Mouse (Mus musculus): ENCODE results near the gene Trmt10c. TPM values are rescaled to one million over a fixed set of nuclear protein-coding genes. Genes with fewer than 3 reads are reported as not detected.

Trmt10c gene
- total and polyA plus RNA-seq, 2 experiments from 2014 or later: 20.5 to 21.0 TPM

DNA sequence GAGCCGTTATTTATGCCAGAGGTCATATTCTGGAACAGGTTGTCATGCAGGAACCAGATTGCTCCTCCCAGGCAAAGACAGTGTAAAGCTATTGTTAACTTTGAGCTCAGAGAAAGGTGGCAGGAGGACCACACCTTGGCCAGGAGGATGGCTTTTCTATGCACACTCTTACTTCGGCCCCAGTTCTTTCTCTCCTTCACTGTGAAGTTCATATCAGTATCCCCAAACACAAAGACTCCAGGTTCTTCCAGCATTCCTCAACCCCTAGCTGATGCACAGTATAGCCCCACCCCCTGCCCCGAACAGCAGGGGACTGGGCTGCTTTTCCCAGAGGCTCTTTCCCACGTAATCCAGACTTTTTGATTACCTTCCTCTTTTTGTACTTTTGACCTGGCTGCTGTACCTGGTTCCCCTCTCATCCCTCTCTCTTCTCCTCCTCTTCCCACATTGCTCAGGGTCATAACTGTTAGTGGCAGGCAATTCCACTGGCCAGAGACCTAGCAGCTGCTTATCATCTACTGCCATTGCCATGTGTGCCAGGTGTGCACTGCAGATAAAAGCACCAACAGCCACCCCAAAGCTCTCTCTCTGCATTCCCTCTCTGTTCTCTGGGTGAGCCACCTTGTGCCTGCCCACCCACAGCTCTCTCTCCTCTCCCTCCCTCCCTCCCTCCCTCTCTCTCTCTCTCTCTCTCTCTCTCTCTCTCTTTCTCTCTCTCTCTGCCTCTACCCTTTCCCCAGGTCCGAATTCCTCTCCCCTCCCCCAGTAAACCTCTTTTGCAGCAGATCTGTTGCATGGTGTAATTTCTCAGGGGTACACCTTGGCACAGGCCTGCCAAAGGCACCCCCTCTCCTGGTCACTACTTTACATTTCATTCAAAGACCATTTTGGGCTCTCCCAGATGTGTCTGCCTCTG is 34.0 kb upstream of the Trmt10c start:
- Histone ChIP-seq H3K27me3 (ENCODE audit: control insufficient read depth, insufficient read depth, low read length) (no peaks in the 10 kb centered on the region), H3K9ac (replicated peaks; ENCODE audit: low read depth, low read length) (no peak overlapping the region), H3K4me1 (ENCODE audit: control insufficient read depth, insufficient read depth) (peaks cover 7% of the 10 kb centered on the region; the same call in 1 of the 2 replicates), H3K4me3 (ENCODE audit: low read depth, low read length) (no peak overlapping the region), H3K4me2 (ENCODE audit: low read depth, low read length) (no peak overlapping the region), H3K9me3 (replicated peaks; ENCODE audit: control insufficient read depth, low read length) (no peaks in the 10 kb centered on the region), H3K27ac (ENCODE audit: low read depth) (no peak overlapping the region), H3K36me3 (replicated peaks; ENCODE audit: control insufficient read depth, insufficient read depth, low read length) (no peaks in the 10 kb centered on the region)
- no peak for DNase-seq (ENCODE audit: low spot score)
- WGBS: 31% methylated on average over 5 of the region's 5 CpGs
- TF ChIP-seq EP300 (IDR thresholded peaks at IDR 0.05; ENCODE audit: low read depth) (no peak), CTCF (IDR thresholded peaks at IDR 0.05; ENCODE audit: low read depth) (no peak)
- ATAC-seq (ENCODE audit: insufficient read depth, low read depth): no peak

DNA sequence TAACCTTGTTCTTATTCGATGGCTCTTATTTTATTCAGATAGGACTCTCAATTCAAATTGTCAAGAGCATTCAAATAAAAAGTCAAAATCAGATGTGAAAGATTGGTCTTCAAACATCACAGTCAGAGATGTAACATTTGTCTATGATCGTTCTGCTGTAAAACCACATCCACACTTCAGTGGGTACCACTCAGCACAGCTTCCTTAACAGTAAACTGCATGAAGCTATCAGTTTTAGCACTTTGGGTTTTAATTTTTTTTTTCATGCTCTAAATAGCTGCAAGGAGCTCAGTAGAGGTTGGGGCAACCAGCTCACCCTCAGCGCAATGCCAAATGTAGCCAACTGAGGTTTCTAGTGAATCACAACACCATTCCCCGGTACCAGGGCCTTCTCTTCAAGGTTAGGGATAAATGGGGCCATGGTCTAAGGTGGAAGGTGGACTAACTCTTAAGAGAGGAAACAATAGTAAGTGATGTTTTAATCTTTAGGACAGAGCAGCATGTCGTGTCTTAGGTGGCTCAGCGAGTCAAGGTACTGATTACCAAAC is 31.0 kb upstream of the Trmt10c start:
- no peaks in the 10 kb centered on the region for H3K9me3 ChIP-seq (replicated peaks; ENCODE audit: control insufficient read depth, low read length)
- ATAC-seq (ENCODE audit: insufficient read depth, low read depth) (no peak), DNase-seq (ENCODE audit: low spot score) (no peak)
- no peaks in the 10 kb centered on the region for H3K27me3 ChIP-seq (ENCODE audit: control insufficient read depth, insufficient read depth, low read length)
- no peak overlapping the region for H3K4me2 ChIP-seq (ENCODE audit: low read depth, low read length)
- H3K36me3 ChIP-seq (replicated peaks; ENCODE audit: control insufficient read depth, insufficient read depth, low read length): no peaks in the 10 kb centered on the region
- WGBS: 85% methylated on average over 6 of the region's 6 CpGs
- H3K4me1 ChIP-seq (ENCODE audit: control insufficient read depth, insufficient read depth): no peaks in the 10 kb centered on the region
- H3K4me3 ChIP-seq (ENCODE audit: low read depth, low read length): no peak overlapping the region
- H3K27ac ChIP-seq (ENCODE audit: low read depth): no peak overlapping the region
- no peak overlapping the region for H3K9ac ChIP-seq (replicated peaks; ENCODE audit: low read depth, low read length)
- TF ChIP-seq EP300 (IDR thresholded peaks at IDR 0.05; ENCODE audit: low read depth): no peak
- TF ChIP-seq CTCF (IDR thresholded peaks at IDR 0.05; ENCODE audit: low read depth): no peak

DNA sequence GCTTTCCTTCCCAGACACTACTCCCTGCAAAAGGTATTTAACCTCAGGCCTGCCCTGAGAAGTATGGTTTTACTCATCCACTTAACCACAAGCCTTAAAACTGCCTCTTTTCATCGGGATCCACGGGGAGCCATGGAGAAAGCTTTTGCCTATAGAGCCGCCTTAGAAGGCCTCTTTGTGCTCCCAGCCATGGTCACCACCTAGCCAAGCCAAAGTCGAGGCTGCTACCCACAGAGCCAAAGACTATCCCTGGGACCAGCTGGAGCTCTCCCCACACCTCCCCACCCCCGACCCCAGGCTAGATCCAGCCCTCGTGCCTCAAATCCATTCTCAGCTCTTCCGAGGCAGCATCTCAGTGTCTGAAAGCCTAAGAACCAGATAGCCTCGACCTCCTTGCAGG is 28.5 kb upstream of the Trmt10c start:
- Histone ChIP-seq H3K27me3 (ENCODE audit: control insufficient read depth, insufficient read depth, low read length) (no peaks in the 10 kb centered on the region), H3K36me3 (replicated peaks; ENCODE audit: control insufficient read depth, insufficient read depth, low read length) (no peaks in the 10 kb centered on the region), H3K27ac (ENCODE audit: low read depth) (no peak overlapping the region), H3K4me1 (ENCODE audit: control insufficient read depth, insufficient read depth) (no peaks in the 10 kb centered on the region), H3K9ac (replicated peaks; ENCODE audit: low read depth, low read length) (no peak overlapping the region), H3K4me3 (ENCODE audit: low read depth, low read length) (no peak overlapping the region), H3K9me3 (replicated peaks; ENCODE audit: control insufficient read depth, low read length) (no peaks in the 10 kb centered on the region), H3K4me2 (ENCODE audit: low read depth, low read length) (no peak overlapping the region)
- no peak for DNase-seq (ENCODE audit: low spot score)
- ATAC-seq (ENCODE audit: insufficient read depth, low read depth): no peak
- TF ChIP-seq EP300 (IDR thresholded peaks at IDR 0.05; ENCODE audit: low read depth): no peak
- TF ChIP-seq CTCF (IDR thresholded peaks at IDR 0.05; ENCODE audit: low read depth): no peak
- WGBS: 54% methylated on average over 8 of the region's 8 CpGs

- H3K27ac ChIP-seq (ENCODE audit: low read depth): peak overlapping the region; percentile 46; the same call in 1 of the 2 replicates
These were observed 26.8 kb upstream of the Trmt10c start for GRCm38 (mm10) chr16:56064334-56064990.

DNA sequence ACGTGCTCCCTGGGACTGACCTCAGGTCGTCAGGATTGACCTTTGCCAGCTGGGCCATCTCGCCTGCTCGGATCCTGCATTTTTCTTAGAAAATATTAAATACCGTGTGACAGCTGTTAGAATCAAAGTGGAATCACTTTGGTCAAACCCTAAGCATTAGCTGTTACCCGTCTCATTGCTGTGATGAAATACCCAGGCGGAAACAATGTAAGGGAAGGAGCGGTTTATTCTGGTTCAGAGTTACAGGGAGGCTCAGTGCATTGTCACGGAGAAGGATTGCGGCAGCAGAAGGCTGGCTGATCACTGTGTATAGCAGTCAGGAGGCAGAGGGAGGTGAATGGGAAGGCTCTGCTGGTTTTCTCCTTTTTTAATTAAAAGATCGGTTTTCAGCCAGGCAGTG is 25.4 kb upstream of the Trmt10c start:
- no peak overlapping the region for H3K4me2 ChIP-seq (ENCODE audit: low read depth, low read length)
- no peaks in the 10 kb centered on the region for H3K27me3 ChIP-seq (ENCODE audit: control insufficient read depth, insufficient read depth, low read length)
- H3K27ac ChIP-seq (ENCODE audit: low read depth): no peak overlapping the region
- ATAC-seq (ENCODE audit: insufficient read depth, low read depth): no peak
- H3K4me1 ChIP-seq (ENCODE audit: control insufficient read depth, insufficient read depth): no peaks in the 10 kb centered on the region
- H3K9ac ChIP-seq (replicated peaks; ENCODE audit: low read depth, low read length): no peak overlapping the region
- H3K36me3 ChIP-seq (replicated peaks; ENCODE audit: control insufficient read depth, insufficient read depth, low read length): no peaks in the 10 kb centered on the region
- WGBS: 72% methylated on average over 11 of the region's 11 CpGs
- DNase-seq (ENCODE audit: low spot score): no peak
- H3K4me3 ChIP-seq (ENCODE audit: low read depth, low read length): no peak overlapping the region
- no peaks in the 10 kb centered on the region for H3K9me3 ChIP-seq (replicated peaks; ENCODE audit: control insufficient read depth, low read length)
- no peak for TF ChIP-seq CTCF (IDR thresholded peaks at IDR 0.05; ENCODE audit: low read depth)
- TF ChIP-seq EP300 (IDR thresholded peaks at IDR 0.05; ENCODE audit: low read depth): no peak

More at GRCm38 (mm10) chr16:56064334-56064990, 26.8 kb upstream of the Trmt10c start:
- Histone ChIP-seq H3K4me3 (ENCODE audit: low read depth, low read length) (peak overlapping the region; percentile 58), H3K27me3 (ENCODE audit: control insufficient read depth, insufficient read depth, low read length) (no peaks in the 10 kb centered on the region), H3K4me2 (ENCODE audit: low read depth, low read length) (peak overlapping the region; percentile 62), H3K4me1 (ENCODE audit: control insufficient read depth, insufficient read depth) (no peaks in the 10 kb centered on the region), H3K36me3 (replicated peaks; ENCODE audit: control insufficient read depth, insufficient read depth, low read length) (no peaks in the 10 kb centered on the region), H3K9ac (replicated peaks; ENCODE audit: low read depth, low read length) (peak overlapping the region; percentile 48; the same call in 1 of the 2 replicates), H3K9me3 (replicated peaks; ENCODE audit: control insufficient read depth, low read length) (no peaks in the 10 kb centered on the region)
- peak; percentile 87 for ATAC-seq (ENCODE audit: insufficient read depth, low read depth)
- peak; percentile 86 for DNase-seq (ENCODE audit: low spot score)
- peak; percentile 78 for TF ChIP-seq CTCF (IDR thresholded peaks at IDR 0.05; ENCODE audit: low read depth)
- TF ChIP-seq EP300 (IDR thresholded peaks at IDR 0.05; ENCODE audit: low read depth): no peak
- WGBS: 4% methylated on average over 20 of the region's 20 CpGs
